Mouse (Mus musculus): Measurements from ENCODE around the gene Agtrap. TPM values are rescaled to one million over a fixed set of nuclear protein-coding genes. Genes with fewer than 3 reads are reported as not detected.
A peak's percentile ranks its signal among the peaks of the same experiment; 100 is the strongest.

Gene Agtrap
- polyA plus RNA-seq, 1 experiment = 20.9 TPM

- no peak overlapping the region for H3K27ac ChIP-seq (ENCODE audit: control insufficient read depth, insufficient read depth, low read depth, low read length, poor library complexity)
- no peak overlapping the region for H3K4me3 ChIP-seq (replicated peaks; ENCODE audit: control insufficient read depth, low read depth, low read length)
- WGBS = 40% methylated on average over 10 of the region's 10 CpGs
- peaks cover 8% of the 10 kb centered on the region; the same call in 1 of the 2 replicates for H3K4me1 ChIP-seq (ENCODE audit: control insufficient read depth, insufficient read depth, low read length)
- TF ChIP-seq CTCF (IDR thresholded peaks at IDR 0.05; ENCODE audit: control insufficient read depth, insufficient read depth, low read length) (no peak), POLR2A (IDR thresholded peaks at IDR 0.05; ENCODE audit: borderline replicate concordance, control insufficient read depth, low read depth, low read length) (no peak)
Observed at GRCm38 (mm10) chr4:148085131-148085906, 2.5 kb downstream of the Agtrap start.

DNA sequence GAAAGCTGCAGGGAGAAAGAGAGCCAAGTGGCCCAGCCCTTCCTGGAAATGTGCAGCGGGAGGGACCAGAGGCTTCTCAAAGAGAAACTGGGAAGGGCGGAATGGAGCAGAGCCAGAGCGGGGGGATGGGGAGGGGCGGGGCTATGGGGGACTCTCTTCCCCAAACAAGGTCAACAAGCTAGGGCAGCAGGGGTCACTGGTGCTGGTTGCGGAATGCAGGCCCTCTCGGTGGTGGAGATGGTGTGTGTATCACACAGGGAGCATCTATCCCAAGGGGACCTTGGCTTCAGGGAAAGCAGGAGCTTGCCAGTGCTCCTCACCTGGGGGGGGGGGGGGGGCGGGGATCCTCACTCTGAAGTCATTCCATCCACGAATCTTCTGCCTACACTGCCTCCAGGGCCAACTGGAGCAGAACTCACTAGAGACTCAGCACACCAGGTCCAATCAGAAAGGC lies 3.5 kb downstream of the Agtrap start:
- H3K4me3 ChIP-seq (replicated peaks; ENCODE audit: control insufficient read depth, low read depth, low read length) = no peak overlapping the region
- WGBS = 42% methylated on average over 8 of the region's 8 CpGs
- TF ChIP-seq CTCF (IDR thresholded peaks at IDR 0.05; ENCODE audit: control insufficient read depth, insufficient read depth, low read length) (no peak), POLR2A (IDR thresholded peaks at IDR 0.05; ENCODE audit: borderline replicate concordance, control insufficient read depth, low read depth, low read length) (no peak)
- H3K27ac ChIP-seq (ENCODE audit: control insufficient read depth, insufficient read depth, low read depth, low read length, poor library complexity) = no peak overlapping the region
- peaks cover 8% of the 10 kb centered on the region; the same call in 1 of the 2 replicates for H3K4me1 ChIP-seq (ENCODE audit: control insufficient read depth, insufficient read depth, low read length)

GRCm38 (mm10) chr4:148083176-148083899 lies 4.5 kb downstream of the Agtrap start:
- peaks cover 5% of the 10 kb centered on the region; the same call in 1 of the 2 replicates for H3K4me1 ChIP-seq (ENCODE audit: control insufficient read depth, insufficient read depth, low read length)
- no peak for TF ChIP-seq CTCF (IDR thresholded peaks at IDR 0.05; ENCODE audit: control insufficient read depth, insufficient read depth, low read length)
- TF ChIP-seq POLR2A (IDR thresholded peaks at IDR 0.05; ENCODE audit: borderline replicate concordance, control insufficient read depth, low read depth, low read length) = no peak
- 13% methylated on average over 21 of the region's 21 CpGs for WGBS
- no peak overlapping the region for H3K4me3 ChIP-seq (replicated peaks; ENCODE audit: control insufficient read depth, low read depth, low read length)
- peak overlapping the region; percentile 26 for H3K27ac ChIP-seq (ENCODE audit: control insufficient read depth, insufficient read depth, low read depth, low read length, poor library complexity)

- peak overlapping the region; percentile 26; the same call in 1 of the 2 replicates for H3K27ac ChIP-seq (ENCODE audit: control insufficient read depth, insufficient read depth, low read depth, low read length, poor library complexity)
- WGBS = 34% methylated on average over 12 of the region's 12 CpGs
- H3K4me1 ChIP-seq (ENCODE audit: control insufficient read depth, insufficient read depth, low read length) = peaks cover 5% of the 10 kb centered on the region; the same call in 1 of the 2 replicates
- TF ChIP-seq CTCF (IDR thresholded peaks at IDR 0.05; ENCODE audit: control insufficient read depth, insufficient read depth, low read length) (peak; percentile 50), POLR2A (IDR thresholded peaks at IDR 0.05; ENCODE audit: borderline replicate concordance, control insufficient read depth, low read depth, low read length) (no peak)
- no peak overlapping the region for H3K4me3 ChIP-seq (replicated peaks; ENCODE audit: control insufficient read depth, low read depth, low read length)
Observed at GRCm38 (mm10) chr4:148082257-148083044, 5.4 kb downstream of the Agtrap start.

- 91% methylated on average over 10 of the region's 10 CpGs for WGBS
- TF ChIP-seq CTCF (IDR thresholded peaks at IDR 0.05; ENCODE audit: control insufficient read depth, insufficient read depth, low read length) = no peak
- no peak for TF ChIP-seq POLR2A (IDR thresholded peaks at IDR 0.05; ENCODE audit: borderline replicate concordance, control insufficient read depth, low read depth, low read length)
- H3K4me1 ChIP-seq (ENCODE audit: control insufficient read depth, insufficient read depth, low read length) = peaks cover 5% of the 10 kb centered on the region; the same call in 1 of the 2 replicates
Observed at GRCm38 (mm10) chr4:148081201-148081600, 6.6 kb downstream of the Agtrap start.

GRCm38 (mm10) chr4:148080597-148080973 lies 7.2 kb downstream of the Agtrap start:
- H3K4me1 ChIP-seq (ENCODE audit: control insufficient read depth, insufficient read depth, low read length) = peaks cover 3% of the 10 kb centered on the region; the same call in 1 of the 2 replicates
- H3K4me3 ChIP-seq (replicated peaks; ENCODE audit: control insufficient read depth, low read depth, low read length) = no peak overlapping the region
- WGBS = 92% methylated on average over 1 of the region's 1 CpGs
- H3K27ac ChIP-seq (ENCODE audit: control insufficient read depth, insufficient read depth, low read depth, low read length, poor library complexity) = no peak overlapping the region
- TF ChIP-seq CTCF (IDR thresholded peaks at IDR 0.05; ENCODE audit: control insufficient read depth, insufficient read depth, low read length) (no peak), POLR2A (IDR thresholded peaks at IDR 0.05; ENCODE audit: borderline replicate concordance, control insufficient read depth, low read depth, low read length) (no peak)

More at GRCm38 (mm10) chr4:148081201-148081600, 6.6 kb downstream of the Agtrap start:
- no peak overlapping the region for H3K4me3 ChIP-seq (replicated peaks; ENCODE audit: control insufficient read depth, low read depth, low read length)
- no peak overlapping the region for H3K27ac ChIP-seq (ENCODE audit: control insufficient read depth, insufficient read depth, low read depth, low read length, poor library complexity)

DNA sequence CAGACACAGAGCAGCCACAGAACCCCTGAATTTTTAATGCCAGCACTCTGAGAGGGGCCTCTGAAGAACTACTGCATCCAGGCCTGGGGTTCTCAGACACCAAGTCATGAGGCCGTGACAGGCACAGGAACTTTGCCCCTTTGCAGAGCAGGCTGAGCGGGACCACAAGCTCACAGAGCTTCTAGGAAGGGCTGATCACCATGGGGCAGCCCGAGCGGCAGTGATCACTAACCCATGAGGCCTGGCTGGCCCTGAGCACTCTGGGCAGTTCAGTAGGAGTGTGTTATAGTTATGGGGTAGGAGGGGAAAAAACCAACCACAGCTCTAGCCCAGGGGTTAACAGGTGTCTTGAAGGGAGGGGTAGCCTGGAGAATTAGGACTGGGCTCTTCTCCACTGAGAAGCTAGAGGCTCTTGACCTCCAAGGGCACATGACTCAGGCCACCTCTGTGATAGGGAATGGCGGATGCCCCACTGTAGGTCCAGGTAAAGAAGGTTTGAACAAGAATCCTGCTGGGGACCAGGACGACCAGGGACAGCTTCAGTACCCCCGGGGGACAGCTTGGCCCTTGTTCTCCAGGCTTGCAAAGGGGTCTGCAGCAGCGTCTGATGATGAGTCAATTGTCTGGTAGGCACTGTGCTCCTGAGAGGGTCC lies 7.8 kb downstream of the Agtrap start:
- 87% methylated on average over 8 of the region's 8 CpGs for WGBS
- H3K4me3 ChIP-seq (replicated peaks; ENCODE audit: control insufficient read depth, low read depth, low read length) = no peak overlapping the region
- H3K27ac ChIP-seq (ENCODE audit: control insufficient read depth, insufficient read depth, low read depth, low read length, poor library complexity) = no peak overlapping the region
- H3K4me1 ChIP-seq (ENCODE audit: control insufficient read depth, insufficient read depth, low read length) = peaks cover 3% of the 10 kb centered on the region; the same call in 1 of the 2 replicates
- TF ChIP-seq POLR2A (IDR thresholded peaks at IDR 0.05; ENCODE audit: borderline replicate concordance, control insufficient read depth, low read depth, low read length) = no peak
- TF ChIP-seq CTCF (IDR thresholded peaks at IDR 0.05; ENCODE audit: control insufficient read depth, insufficient read depth, low read length) = no peak
